Mouse (Mus musculus): ENCODE results near the gene Srl. TPM values are rescaled to one million over a fixed set of nuclear protein-coding genes. Genes with fewer than 3 reads are reported as not detected.
A peak's percentile ranks its signal among the peaks of the same experiment; 100 is the strongest.

The Srl gene
- total RNA-seq, 2 experiments from 2014 or later, result 5.1 to 5.9 TPM

DNA sequence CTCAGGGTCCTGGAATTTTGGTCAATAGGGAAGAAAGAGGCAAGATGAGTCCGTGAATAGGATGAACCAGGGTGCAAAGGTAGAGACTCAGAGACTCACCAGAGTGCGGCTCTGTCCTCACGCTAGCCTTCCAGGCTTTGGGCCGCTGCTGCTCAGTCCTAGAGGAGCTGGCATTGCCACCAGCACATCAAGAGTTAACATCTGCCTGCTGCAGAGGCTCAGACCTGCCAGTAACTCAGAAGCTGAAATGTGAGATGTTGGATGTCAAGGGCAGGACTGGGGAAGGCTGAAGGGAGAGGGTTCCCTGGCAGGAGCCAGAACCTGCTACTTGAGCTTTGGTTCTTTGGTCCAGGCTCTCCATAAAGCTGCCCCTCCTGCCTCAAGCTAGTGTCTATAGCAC lies 29.1 kb upstream of the Srl start:
- no peak for TF ChIP-seq CTCF (IDR thresholded peaks at IDR 0.05)

DNA sequence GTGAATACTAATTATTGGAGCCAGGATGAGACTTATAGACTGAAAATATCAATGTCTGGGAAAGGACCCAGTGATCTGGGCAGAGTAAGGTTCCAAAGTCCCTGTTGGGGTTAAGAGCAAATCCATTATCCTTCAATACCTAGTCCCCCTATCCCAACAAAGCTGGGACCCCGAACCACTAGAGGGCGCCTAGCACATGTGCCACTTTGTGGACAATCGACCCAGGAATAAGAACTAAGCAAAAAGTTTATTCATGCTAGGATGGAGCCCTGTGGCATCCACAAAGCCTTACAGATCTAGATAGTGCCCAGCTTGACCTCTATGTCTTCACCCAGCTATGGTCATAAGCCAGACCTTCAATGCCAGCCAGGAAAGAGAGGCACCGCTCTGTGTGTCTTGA lies 26.3 kb upstream of the Srl start:
- peak; percentile 68 to 74 for DNase-seq (ENCODE audit: extremely low spot score in 1 of 2, low spot score in 2 of 2)
- intact Hi-C loops (cut with DNase I), result loop anchor here (1.0 to 5.0 kb wide), 2 partner anchors 39 to 99 kb away; no protein-coding TSS in a partner anchor
- Histone ChIP-seq H3K4me3 (no peak overlapping the region), H3K27ac (no peak overlapping the region)
- peak; percentile 91 for TF ChIP-seq CTCF (IDR thresholded peaks at IDR 0.05)

More for the DNA sequence above, 29.1 kb upstream of the Srl start:
- Histone ChIP-seq H3K27ac (no peak overlapping the region), H3K4me3 (no peak overlapping the region)
- no peak for DNase-seq (ENCODE audit: extremely low spot score in 1 of 2, low spot score in 2 of 2)
- intact Hi-C loops (cut with DNase I), result no loop called here

DNA sequence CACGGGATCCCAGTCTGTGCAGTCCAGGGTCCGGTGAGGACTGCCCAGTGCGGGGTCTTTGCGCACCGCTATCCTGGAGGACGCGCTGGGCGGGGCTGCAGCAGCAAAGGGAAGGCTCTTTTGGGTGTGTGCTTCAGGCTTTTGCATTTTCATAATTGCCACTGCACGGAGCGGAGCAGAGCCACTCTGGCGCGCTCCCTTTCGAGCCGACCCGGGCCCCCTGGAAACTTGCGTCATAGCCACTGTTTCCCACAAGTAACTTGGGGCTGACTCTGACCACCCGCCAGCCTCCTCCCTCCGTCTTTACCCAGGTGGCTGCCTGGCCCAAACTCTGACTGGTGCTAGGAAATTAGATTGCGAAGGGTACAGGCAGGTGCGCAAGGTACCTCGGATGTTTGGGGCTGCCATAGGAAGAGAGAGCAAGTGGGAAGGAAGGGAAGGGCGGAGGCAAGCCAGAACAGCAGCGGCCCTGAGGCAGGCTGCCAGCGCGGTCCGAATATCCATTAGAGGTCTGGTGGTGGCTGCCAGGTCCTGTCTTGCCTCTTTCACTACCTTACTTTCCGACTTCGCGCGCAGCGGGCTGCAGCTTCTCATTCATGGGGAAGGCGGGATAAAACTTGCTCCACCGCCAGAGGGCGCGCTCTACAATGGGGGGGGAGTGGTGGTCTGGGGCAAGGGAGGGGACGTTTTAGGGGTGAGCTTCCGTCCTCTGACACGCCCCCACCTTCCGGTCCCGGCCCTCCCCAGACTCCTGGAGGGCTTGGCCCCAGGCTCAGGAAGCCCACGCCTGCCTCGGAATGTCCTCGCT lies 18.7 kb upstream of the Srl start:
- DNase-seq (ENCODE audit: extremely low spot score in 1 of 2, low spot score in 2 of 2), result peak; percentile 29 to 47
- intact Hi-C loops (cut with DNase I), result no loop called here
- peak; percentile 61 for TF ChIP-seq CTCF (IDR thresholded peaks at IDR 0.05)

DNA sequence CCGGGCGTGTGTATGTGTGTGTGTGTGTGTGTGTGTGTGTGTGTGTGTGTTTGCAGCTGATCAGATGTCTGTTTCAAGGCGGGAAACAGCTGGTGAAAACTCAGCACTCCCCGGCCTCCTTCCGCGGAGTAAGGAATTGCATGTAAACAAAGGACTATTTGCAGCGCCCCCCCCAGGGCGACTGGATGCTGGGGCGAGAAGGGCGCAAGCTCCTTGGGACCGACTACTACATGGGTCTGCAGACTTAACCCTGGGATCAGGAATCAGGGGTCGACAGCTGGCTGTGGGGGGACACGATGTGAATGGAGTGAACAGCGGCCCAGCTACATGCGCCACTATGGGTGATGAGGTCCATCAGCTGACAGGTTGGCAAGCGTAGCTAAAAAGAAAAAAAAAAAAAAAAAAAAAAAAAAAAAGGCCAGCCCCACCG lies 18.1 kb upstream of the Srl start, which contains the start of gene Tfap4:
Gene Tfap4 (minus strand): TSS at position 140 of the 430 bp plus-strand sequence.
- intact Hi-C loops (cut with DNase I), result loop anchor here (10.0 kb wide), 1 partner anchor 485 kb away; the partner anchor contains the start of gene Trap1
- DNase-seq (ENCODE audit: extremely low spot score in 1 of 2, low spot score in 2 of 2), result peak; percentile 72 to 78
- peak; percentile 47 for TF ChIP-seq CTCF (IDR thresholded peaks at IDR 0.05)
- Histone ChIP-seq H3K4me3 (peak within 1 kb of the TSS; percentile 83), H3K27ac (peak within 1 kb of the TSS; percentile 96)

More for the DNA sequence above, 18.7 kb upstream of the Srl start:
- peak overlapping the region; percentile 83 for H3K4me3 ChIP-seq
- peak overlapping the region; percentile 96 for H3K27ac ChIP-seq

DNA sequence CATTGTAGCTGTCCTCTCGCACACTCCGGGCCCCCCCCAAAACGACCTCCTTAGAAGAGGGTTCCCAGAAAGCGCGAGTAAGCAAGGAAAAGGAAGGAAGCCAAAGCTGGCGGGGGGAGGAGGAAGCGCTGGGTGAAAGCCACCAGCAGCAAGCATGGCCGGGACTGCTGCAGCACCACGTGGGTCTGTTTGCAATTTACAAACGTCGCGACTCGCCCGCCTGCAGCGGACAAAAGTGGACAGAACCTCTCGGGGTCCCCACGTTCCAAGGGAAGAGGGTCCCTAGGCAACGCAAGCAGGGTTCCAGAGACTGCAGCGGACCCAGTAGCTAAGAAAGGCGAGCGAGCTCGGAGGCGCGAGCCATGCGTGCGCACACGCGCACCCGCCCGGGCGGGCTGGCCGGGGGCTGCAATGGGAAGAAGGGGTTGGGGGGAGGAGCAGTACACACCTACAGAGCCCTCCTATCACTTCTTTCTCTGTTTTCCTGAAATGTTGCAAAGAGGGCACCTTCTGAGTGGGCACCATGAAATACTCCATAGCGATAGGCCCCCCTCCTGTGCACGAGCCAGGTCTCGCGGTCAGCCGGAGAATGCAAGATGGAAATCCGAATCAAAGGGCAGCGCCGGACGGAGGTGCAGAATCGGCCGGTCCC lies 17.5 kb upstream of the Srl start:
- intact Hi-C loops (cut with DNase I), result loop anchor here (10.0 kb wide), 1 partner anchor 484 kb away; the partner anchor contains the start of gene Trap1
- peak overlapping the region; percentile 96 for H3K27ac ChIP-seq
- peak; percentile 66 to 72 for DNase-seq (ENCODE audit: extremely low spot score in 1 of 2, low spot score in 2 of 2)
- TF ChIP-seq CTCF (IDR thresholded peaks at IDR 0.05), result no peak
- peak overlapping the region; percentile 83 for H3K4me3 ChIP-seq

DNA sequence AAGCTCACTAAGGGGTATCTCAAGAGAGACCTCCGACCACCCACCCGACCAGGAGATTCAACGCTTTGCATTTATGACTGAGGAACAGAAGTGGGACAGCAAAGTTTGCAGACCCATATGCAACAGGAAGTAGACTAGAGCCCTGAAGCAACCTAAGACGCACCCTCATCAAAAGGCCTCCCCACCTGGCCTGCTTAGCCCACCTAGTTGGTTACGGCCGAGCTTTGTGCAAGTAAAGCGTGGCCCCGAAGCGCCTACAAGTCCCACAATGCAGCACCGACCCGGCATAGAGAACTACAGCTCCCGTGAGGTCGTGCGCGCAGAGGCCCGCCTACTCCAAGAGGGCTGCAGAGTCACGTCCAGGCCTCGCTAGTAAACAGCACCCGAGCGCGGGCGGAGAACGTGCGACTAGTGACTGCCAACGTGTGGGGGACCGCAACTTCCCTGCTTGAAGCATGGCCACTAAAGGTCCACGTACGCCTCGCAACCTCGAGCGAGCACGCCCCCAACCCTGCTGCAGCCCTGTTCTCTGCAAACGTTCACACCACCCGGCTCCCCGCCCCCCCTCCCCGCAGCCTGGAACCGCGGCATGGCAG lies 16.9 kb upstream of the Srl start:
- Histone ChIP-seq H3K27ac (peak overlapping the region; percentile 96), H3K4me3 (peak overlapping the region; percentile 83)
- intact Hi-C loops (cut with DNase I), result loop anchor here (10.0 kb wide), 1 partner anchor 484 kb away; the partner anchor contains the start of gene Trap1
- DNase-seq (ENCODE audit: extremely low spot score in 1 of 2, low spot score in 2 of 2), result peak; percentile 88 to 90
- no peak for TF ChIP-seq CTCF (IDR thresholded peaks at IDR 0.05)

DNA sequence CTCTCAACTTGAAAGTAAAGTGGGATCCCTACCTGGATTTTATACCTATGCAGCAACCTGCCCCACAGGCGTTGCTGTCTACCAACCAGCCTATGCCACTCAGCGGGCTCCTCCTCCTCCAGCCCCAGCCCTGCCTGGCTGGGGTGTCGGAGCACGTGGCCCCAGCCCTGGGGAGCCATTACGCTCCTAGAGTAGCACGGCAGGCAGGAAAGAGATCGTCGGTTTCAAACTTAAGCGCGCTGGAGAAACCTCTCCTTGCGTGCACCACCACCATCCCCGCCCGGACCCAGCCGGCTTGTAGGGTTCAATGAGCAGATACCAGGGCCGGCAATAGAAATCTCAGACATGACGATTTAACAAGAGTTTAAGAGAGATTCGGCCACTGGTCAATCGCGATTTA lies 16.3 kb upstream of the Srl start:
- Histone ChIP-seq H3K27ac (peak overlapping the region; percentile 96), H3K4me3 (peak overlapping the region; percentile 83)
- intact Hi-C loops (cut with DNase I), result loop anchor here (10.0 kb wide), 1 partner anchor 483 kb away; the partner anchor contains the start of gene Trap1
- DNase-seq (ENCODE audit: extremely low spot score in 1 of 2, low spot score in 2 of 2), result peak; percentile 58 to 59
- no peak for TF ChIP-seq CTCF (IDR thresholded peaks at IDR 0.05)

DNA sequence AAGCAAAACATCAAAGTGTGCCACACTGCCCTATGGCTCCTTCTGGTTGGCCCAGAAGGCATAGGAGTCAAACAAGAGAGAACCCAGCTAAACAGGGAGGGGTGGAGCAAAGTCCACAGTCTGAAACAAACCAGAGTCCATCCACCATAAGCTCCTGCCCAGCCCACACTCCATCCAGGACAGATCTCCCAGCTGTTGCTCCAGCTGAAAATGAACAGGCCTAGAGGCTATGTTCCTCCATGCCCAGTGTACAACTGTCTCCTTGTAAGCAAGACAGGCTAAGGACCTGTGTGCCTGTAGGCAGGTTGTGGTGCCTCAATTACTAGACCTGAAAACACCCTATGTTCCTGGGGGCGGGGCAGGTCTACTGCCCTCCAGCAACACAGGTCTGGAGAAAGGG lies 15.5 kb upstream of the Srl start:
- DNase-seq (ENCODE audit: extremely low spot score in 1 of 2, low spot score in 2 of 2), result no peak
- intact Hi-C loops (cut with DNase I), result loop anchor here (10.0 kb wide), 1 partner anchor 482 kb away; the partner anchor contains the start of gene Trap1
- TF ChIP-seq CTCF (IDR thresholded peaks at IDR 0.05), result no peak
- H3K27ac ChIP-seq, result no peak overlapping the region
- no peak overlapping the region for H3K4me3 ChIP-seq

DNA sequence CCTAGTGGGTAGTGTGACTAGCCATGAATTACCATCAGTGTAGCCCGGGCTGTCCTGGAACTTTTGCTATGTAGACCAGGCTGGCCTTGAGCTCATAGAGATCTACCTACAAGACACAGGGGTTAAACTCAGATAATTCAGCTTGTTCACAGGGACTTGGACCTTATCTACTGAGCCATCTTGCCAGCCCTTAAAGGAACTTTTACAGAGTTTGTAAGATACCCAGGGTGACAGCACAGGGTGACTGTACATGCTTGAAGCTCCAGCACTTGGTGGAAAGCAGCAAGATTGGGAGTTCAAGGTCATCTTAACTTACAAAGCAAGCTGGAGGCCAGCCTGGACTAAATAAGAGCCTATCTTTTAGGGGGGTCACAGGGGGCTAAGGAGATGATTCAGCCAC lies 13.9 kb upstream of the Srl start:
- no peak for DNase-seq (ENCODE audit: extremely low spot score in 1 of 2, low spot score in 2 of 2)
- Histone ChIP-seq H3K27ac (no peak overlapping the region), H3K4me3 (no peak overlapping the region)
- intact Hi-C loops (cut with DNase I), result loop anchor here (10.0 kb wide), 1 partner anchor 481 kb away; the partner anchor contains the start of gene Trap1
- no peak for TF ChIP-seq CTCF (IDR thresholded peaks at IDR 0.05)

DNA sequence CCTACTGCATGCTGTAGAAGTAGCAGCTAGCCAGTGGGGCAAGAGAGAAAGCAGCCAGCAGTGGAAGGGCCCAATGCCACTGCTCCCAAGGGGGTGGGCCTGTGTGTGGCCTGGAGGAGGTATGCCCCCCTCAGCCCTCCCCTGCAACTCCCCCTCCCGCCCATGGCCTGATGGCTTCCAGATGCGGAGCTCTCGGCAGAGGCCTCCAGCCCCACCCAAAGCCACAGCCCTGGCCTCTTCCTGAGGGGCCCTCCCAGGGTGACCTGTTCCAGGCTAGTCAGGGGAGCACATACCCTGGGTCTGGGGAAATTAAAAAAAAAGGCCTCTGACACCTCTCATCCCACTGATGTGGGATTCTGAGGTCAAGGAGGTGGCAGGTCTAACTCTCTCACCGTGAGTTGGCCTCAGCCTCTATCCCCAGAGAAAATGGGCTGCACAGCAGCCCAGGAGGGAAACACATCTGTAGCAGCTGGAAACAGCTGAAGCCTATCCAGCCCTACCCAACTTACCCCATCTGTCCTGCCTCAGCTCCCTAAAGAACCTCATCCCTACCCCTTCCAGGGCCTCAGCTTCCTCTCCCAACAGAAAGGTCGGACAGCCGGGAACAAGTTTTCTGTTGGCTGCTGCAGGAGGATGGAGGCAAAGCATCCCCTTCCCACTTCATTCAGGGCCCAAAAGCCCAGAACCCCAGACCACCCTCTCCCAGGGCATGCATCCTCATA lies 11.4 kb upstream of the Srl start:
- no peak for TF ChIP-seq CTCF (IDR thresholded peaks at IDR 0.05)
- no peak for DNase-seq (ENCODE audit: extremely low spot score in 1 of 2, low spot score in 2 of 2)
- intact Hi-C loops (cut with DNase I), result loop anchor here (10.0 kb wide), 1 partner anchor 478 kb away; the partner anchor contains the start of gene Trap1

DNA sequence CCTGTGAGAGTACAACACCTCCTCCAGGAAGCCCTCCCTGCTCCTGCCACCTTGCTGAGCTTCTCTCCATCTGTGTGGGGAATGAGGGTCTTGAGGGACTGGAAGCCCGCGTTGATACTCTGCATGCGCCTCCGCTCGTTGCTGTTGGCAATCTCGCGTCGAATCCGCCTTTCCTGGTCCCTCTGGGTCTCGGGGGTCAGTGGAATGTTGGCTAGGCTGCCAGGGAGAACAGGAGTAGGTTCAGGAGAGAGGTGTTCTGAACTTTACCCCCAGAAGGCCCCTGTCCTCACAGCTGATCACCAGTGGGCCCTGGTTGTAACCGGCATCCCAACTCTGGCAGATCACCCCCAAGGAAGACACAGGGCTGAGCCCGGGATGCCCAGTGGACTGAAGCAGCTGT lies 10.3 kb upstream of the Srl start:
- Histone ChIP-seq H3K4me3 (no peak overlapping the region), H3K27ac (no peak overlapping the region)
- no peak for TF ChIP-seq CTCF (IDR thresholded peaks at IDR 0.05)
- intact Hi-C loops (cut with DNase I), result loop anchor here (2.0 to 10.0 kb wide), 2 partner anchors 55 to 477 kb away; partner anchors contain the start of gene Trap1
- DNase-seq (ENCODE audit: extremely low spot score in 1 of 2, low spot score in 2 of 2), result no peak

More for the DNA sequence above, 11.4 kb upstream of the Srl start:
- Histone ChIP-seq H3K27ac (no peak overlapping the region), H3K4me3 (no peak overlapping the region)
